Mouse (Mus musculus) heart, embryonic 11.5 days (tissue): ENCODE data around the gene Zeb2. TPM values are rescaled to one million over a fixed set of nuclear protein-coding genes. Genes with fewer than 3 reads are reported as not detected.
A peak's percentile ranks its signal among the peaks of the same experiment; 100 is the strongest.

Experiments
- ATAC-seq: fragments of 200-750 bp; cut with Nextera tagmentation; replicated peaks from 2 replicates; pipeline ENCODE4 v1.8.0; 2017; ENCODE audit warnings: moderate library complexity; ENCODE audit not compliant: insufficient number of reproducible peaks, low FRiP score, low TSS enrichment
- H3K27ac ChIP-seq: fragments of 300-500 bp; sonication (generic); 2 replicates; pipeline ENCODE4 v1.5.1; 2014; ENCODE audit warnings: mild to moderate bottlenecking, low read depth, low read length
- H3K27me3 ChIP-seq: fragments of 300-500 bp; sonication (generic); 2 replicates; pipeline ENCODE4 v1.6.1; 2014; ENCODE audit warnings: mild to moderate bottlenecking, low read length, mixed read lengths; ENCODE audit not compliant: control insufficient read depth, insufficient read depth
- H3K36me3 ChIP-seq: fragments of 300-500 bp; sonication (generic); 2 replicates; pipeline ENCODE4 v1.6.1; 2014; ENCODE audit warnings: mild to moderate bottlenecking, low read length, moderate library complexity, mixed read lengths; ENCODE audit not compliant: control insufficient read depth, insufficient read depth
- H3K4me1 ChIP-seq: fragments of 300-500 bp; sonication (generic); 2 replicates; pipeline ENCODE4 v1.6.1; 2014; ENCODE audit warnings: low read length; ENCODE audit not compliant: control insufficient read depth, insufficient read depth
- H3K4me2 ChIP-seq: fragments of 300-500 bp; sonication (generic); 2 replicates; pipeline ENCODE4 v1.6.1; 2014; ENCODE audit warnings: mild to moderate bottlenecking, moderate library complexity
- H3K4me3 ChIP-seq: fragments of 300-500 bp; sonication (generic); 2 replicates; pipeline ENCODE4 v1.5.1; 2014; ENCODE audit warnings: low read depth, low read length
- H3K9ac ChIP-seq: fragments of 300-500 bp; sonication (generic); 2 replicates; pipeline ENCODE4 v1.6.1; 2014; ENCODE audit warnings: mild to moderate bottlenecking, low read depth, low read length, moderate library complexity
- H3K9me3 ChIP-seq: fragments of 300-500 bp; sonication (generic); replicated peaks from 2 replicates; pipeline ENCODE4 v1.6.1; 2016; ENCODE audit warnings: low read length; ENCODE audit not compliant: control insufficient read depth
- WGBS: fragments of 180-500 bp; shearing (Covaris S2); extraction: QIAGEN DNeasy Blood & Tissue Kit; methylation state at CpG from one replicate; pipeline ENCODE4 v1.1.7; 2014; ENCODE audit not compliant: insufficient replicate concordance; 5-methylcytosine and 5-hydroxymethylcytosine counted together
- polyA plus RNA-seq: library from polyadenylated mRNA; unstranded; fragments of >200 nt; fragmentation: Nextera tagmentation; extraction: Ambion mirVana; gene quantifications from 2 replicates; pipeline ENCODE4 v1.2.1, GENCODE M21; 2014

Gene Zeb2
- polyA plus RNA-seq, 1 experiment from 2014 or later = 27.5 TPM

GRCm38 (mm10) chr2:45109951-45110756, 7.0 kb downstream of the Zeb2 start:
- H3K4me3 ChIP-seq = peak overlapping the region; percentile 86
- no peaks in the 10 kb centered on the region for H3K27me3 ChIP-seq
- WGBS = under 1% methylated on average over 49 of the region's 54 CpGs
- ATAC-seq = peak; percentile 39
- peak overlapping the region; percentile 97 for H3K27ac ChIP-seq
- H3K9ac ChIP-seq = peak overlapping the region; percentile 100
- H3K4me1 ChIP-seq = peaks cover 28% of the 10 kb centered on the region
- H3K36me3 ChIP-seq = no peaks in the 10 kb centered on the region
- H3K9me3 ChIP-seq = no peaks in the 10 kb centered on the region
- peak overlapping the region; percentile 83 for H3K4me2 ChIP-seq

- Histone ChIP-seq H3K36me3 (no peaks in the 10 kb centered on the region), H3K9me3 (no peaks in the 10 kb centered on the region), H3K4me3 (peak overlapping the region; percentile 86), H3K27me3 (no peaks in the 10 kb centered on the region), H3K9ac (peak overlapping the region; percentile 100), H3K27ac (peak overlapping the region; percentile 97), H3K4me1 (peaks cover 33% of the 10 kb centered on the region), H3K4me2 (peak overlapping the region; percentile 83)
- under 1% methylated on average over 43 of the region's 74 CpGs for WGBS
- ATAC-seq = peak; percentile 58
Measured at GRCm38 (mm10) chr2:45109161-45109950, 7.8 kb downstream of the Zeb2 start.

GRCm38 (mm10) chr2:45108521-45109091, 8.6 kb downstream of the Zeb2 start:
- peak overlapping the region; percentile 100 for H3K9ac ChIP-seq
- WGBS = under 1% methylated on average over 24 of the region's 25 CpGs
- H3K4me1 ChIP-seq = peaks cover 40% of the 10 kb centered on the region
- ATAC-seq = peak; percentile 49
- H3K4me3 ChIP-seq = peak overlapping the region; percentile 86
- H3K4me2 ChIP-seq = peak overlapping the region; percentile 83
- no peaks in the 10 kb centered on the region for H3K36me3 ChIP-seq
- no peaks in the 10 kb centered on the region for H3K9me3 ChIP-seq
- peak overlapping the region; percentile 97 for H3K27ac ChIP-seq
- H3K27me3 ChIP-seq = no peaks in the 10 kb centered on the region

- ATAC-seq = no peak
- H3K9me3 ChIP-seq = no peaks in the 10 kb centered on the region
- H3K4me2 ChIP-seq = peak overlapping the region; percentile 83
- H3K9ac ChIP-seq = 0 out of 2 replicates have a peak overlapping the region, but pooled peaks have one; percentile 100
- H3K4me1 ChIP-seq = peaks cover 43% of the 10 kb centered on the region
- 35% methylated on average over 2 of the region's 2 CpGs for WGBS
- H3K4me3 ChIP-seq = peak overlapping the region; percentile 86
- no peaks in the 10 kb centered on the region for H3K27me3 ChIP-seq
- peak overlapping the region; percentile 54 for H3K27ac ChIP-seq
- H3K36me3 ChIP-seq = no peaks in the 10 kb centered on the region
Measured at GRCm38 (mm10) chr2:45107555-45107954, 9.6 kb downstream of the Zeb2 start.

- H3K4me2 ChIP-seq = peak overlapping the region; percentile 49
- peaks cover 53% of the 10 kb centered on the region for H3K4me1 ChIP-seq
- peak overlapping the region; percentile 54 for H3K9ac ChIP-seq
- 35% methylated on average over 7 of the region's 7 CpGs for WGBS
- no peaks in the 10 kb centered on the region for H3K36me3 ChIP-seq
- no peaks in the 10 kb centered on the region for H3K9me3 ChIP-seq
- no peak for ATAC-seq
- peak overlapping the region; percentile 4; the same call in 1 of the 2 replicates for H3K4me3 ChIP-seq
- peak overlapping the region; percentile 62 for H3K27ac ChIP-seq
- H3K27me3 ChIP-seq = no peaks in the 10 kb centered on the region
Measured at GRCm38 (mm10) chr2:45105922-45106851, 11.0 kb downstream of the Zeb2 start.

- Histone ChIP-seq H3K4me3 (no peak overlapping the region), H3K36me3 (no peaks in the 10 kb centered on the region), H3K27ac (no peak overlapping the region), H3K9me3 (no peaks in the 10 kb centered on the region), H3K9ac (0 out of 2 replicates have a peak overlapping the region, but pooled peaks have one; percentile 40), H3K27me3 (no peaks in the 10 kb centered on the region), H3K4me1 (peaks cover 62% of the 10 kb centered on the region), H3K4me2 (peak overlapping the region; percentile 22; the same call in 1 of the 2 replicates)
- 58% methylated on average over 6 of the region's 6 CpGs for WGBS
- no peak for ATAC-seq
Measured at GRCm38 (mm10) chr2:45105281-45105721, 11.9 kb downstream of the Zeb2 start.

GRCm38 (mm10) chr2:45104511-45105055, 12.6 kb downstream of the Zeb2 start:
- H3K27me3 ChIP-seq = no peaks in the 10 kb centered on the region
- peaks cover 68% of the 10 kb centered on the region for H3K4me1 ChIP-seq
- H3K36me3 ChIP-seq = no peaks in the 10 kb centered on the region
- no peaks in the 10 kb centered on the region for H3K9me3 ChIP-seq
- H3K27ac ChIP-seq = no peak overlapping the region
- no peak for ATAC-seq
- peak overlapping the region; percentile 11; the same call in 1 of the 2 replicates for H3K4me2 ChIP-seq
- 37% methylated on average over 7 of the region's 7 CpGs for WGBS
- no peak overlapping the region for H3K4me3 ChIP-seq
- no peak overlapping the region for H3K9ac ChIP-seq
